Mouse (Mus musculus) layer of hippocampus, adult 11-12 months (tissue): Measurements from ENCODE around the gene Cops3.
"Not testable (repeated sequence)": the region's sequence is repeated elsewhere in the genome, so short reads cannot be mapped to it uniquely, and the experiment has no call there.

Experiments used
- DNase-seq: peaks from one replicate; pipeline ENCODE4 v3.0.0; 2022; ENCODE audit warnings: low spot score

The Cops3 gene

DNA sequence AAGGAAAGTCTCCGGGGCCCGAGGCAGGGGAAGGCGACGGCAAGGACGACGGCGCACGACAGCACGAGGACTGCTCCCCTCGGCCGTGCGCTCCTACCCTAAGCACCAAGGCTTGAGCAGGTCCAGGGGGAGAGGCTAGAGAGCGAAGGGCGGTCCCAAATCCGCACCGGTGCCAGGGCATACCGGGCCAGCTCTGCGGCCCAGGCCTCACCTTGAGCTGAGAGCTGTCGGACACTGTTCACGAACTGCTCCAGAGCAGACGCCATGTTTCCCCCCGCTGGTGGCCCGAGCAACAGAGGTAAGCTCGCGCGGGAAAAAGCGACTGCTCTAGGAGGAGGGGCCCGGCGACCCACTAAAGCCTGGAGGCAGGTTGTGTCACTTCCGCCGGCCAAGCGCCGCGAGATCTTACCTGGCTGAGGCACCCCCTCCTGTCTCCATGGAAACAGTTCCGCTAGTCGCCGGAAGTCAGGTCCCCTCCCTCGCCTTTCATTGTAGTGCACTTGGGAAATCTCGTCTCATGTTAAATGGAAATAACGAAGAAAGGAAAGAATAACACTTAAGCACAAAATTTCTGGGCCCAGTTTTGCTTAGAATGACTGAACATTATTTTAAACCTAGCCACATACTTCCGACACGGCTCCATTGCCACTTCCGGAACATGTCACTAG lies at the start of gene Cops3:
Gene Cops3 (minus strand): TSS at position 380 of the 668 bp plus-strand sequence.
- DNase-seq = peak; percentile 97

- DNase-seq = no peak
These were observed 48.5 kb upstream of the Cops3 start for GRCm38 (mm10) chr11:59888151-59888550.

DNA sequence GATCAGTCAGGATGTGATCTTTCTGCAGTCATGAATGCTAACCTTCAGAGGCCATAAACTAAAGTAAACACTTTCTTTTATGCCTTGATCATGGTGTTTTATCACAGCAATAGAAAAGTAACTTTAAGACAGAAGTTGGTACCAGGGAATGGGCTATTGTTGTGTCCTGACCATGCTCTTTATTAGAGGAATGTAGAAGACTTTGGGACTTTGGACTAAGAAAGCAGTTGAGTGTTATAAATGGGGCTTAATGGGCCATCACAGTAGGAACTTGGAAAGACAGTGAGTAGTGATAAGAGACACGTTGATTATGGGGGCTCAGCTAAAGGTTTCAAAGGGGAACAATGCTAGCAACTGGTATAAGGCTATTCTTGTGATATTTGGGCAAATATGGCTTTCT lies 47.3 kb upstream of the Cops3 start:
- no peak for DNase-seq

DNA sequence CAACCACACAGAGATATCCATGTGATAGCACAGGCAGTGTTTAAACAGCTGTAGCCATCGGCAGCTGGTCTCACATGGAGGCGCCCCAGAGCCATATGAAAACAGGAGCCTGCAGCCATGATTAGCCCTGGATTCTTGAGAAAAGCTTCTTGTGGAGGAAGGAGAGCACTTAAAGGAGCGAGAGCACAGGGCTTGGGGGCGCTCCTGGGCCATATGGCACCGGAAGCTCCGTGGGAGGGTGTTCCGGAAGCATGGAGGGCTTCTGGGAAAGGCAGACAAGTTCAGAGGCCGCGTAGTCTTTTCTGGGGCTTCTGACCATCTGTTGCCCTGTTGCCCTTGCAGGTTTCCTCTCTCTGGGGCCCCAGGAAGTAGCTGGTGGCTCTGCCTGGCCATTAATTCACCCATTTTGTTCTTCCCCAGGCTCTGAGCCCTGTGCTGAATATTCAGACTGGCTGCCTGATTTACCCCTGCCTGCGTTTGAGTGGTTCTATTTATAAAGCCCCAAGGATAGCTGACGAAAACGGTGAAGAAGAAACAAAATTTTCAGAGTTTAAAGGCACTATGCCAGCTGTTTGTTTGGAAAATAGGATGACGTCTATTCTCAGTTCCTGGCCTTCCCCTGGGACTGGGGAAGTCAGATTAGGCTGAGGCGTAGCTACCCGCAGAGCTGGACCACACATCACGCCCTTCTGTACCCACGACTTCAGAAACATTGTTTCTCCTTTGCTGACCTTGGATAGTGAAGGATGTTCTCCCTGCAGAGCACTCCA lies 45.8 kb upstream of the Cops3 start:
- DNase-seq = no peak

GRCm38 (mm10) chr11:59880031-59880430 lies 40.4 kb upstream of the Cops3 start:
- peak; percentile 70 for DNase-seq

DNA sequence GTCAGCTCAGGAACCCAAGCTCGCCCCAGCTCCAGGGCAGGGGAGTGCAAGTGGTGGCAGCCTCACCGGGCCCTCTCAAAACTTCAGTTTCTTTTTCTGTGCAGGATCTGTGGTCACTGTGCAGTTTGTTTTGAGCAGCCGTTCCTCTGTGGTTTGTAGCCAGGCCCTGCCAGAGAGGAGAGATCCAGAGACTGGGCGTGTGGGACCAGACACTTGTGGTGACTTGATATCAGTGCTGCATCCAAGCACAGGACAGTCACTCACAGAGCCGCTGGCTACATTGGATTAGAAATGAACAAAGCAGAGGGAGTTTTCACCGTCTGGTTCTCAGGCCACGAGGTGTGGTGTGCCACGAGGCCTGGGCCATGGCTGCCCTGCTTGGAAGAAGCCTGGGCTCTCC lies 32.5 kb upstream of the Cops3 start:
- no peak for DNase-seq

GRCm38 (mm10) chr11:59864316-59864715 lies 24.7 kb upstream of the Cops3 start:
- no peak for DNase-seq

GRCm38 (mm10) chr11:59860467-59860866 lies 20.8 kb upstream of the Cops3 start:
- no peak for DNase-seq

DNA sequence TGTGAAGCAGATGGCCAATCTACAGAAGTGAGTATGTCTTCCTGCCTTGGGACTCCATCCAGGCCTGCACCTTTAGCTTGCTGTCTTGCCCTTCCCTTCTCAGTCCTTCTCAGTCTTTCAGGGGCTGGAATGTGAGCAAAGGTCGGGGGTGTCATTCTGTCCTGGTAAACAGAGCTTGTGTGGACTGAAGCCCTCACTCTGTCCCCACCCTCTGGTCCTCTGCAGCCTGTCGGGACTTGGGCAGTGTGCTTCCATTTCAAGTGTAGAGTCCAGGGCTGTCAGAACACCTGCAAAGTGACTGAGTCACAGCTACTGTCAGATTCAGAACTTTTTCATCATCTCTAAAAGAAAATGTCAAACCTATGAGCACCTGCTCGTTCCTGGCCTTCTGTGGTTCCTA lies 13.2 kb upstream of the Cops3 start:
- no peak for DNase-seq

DNA sequence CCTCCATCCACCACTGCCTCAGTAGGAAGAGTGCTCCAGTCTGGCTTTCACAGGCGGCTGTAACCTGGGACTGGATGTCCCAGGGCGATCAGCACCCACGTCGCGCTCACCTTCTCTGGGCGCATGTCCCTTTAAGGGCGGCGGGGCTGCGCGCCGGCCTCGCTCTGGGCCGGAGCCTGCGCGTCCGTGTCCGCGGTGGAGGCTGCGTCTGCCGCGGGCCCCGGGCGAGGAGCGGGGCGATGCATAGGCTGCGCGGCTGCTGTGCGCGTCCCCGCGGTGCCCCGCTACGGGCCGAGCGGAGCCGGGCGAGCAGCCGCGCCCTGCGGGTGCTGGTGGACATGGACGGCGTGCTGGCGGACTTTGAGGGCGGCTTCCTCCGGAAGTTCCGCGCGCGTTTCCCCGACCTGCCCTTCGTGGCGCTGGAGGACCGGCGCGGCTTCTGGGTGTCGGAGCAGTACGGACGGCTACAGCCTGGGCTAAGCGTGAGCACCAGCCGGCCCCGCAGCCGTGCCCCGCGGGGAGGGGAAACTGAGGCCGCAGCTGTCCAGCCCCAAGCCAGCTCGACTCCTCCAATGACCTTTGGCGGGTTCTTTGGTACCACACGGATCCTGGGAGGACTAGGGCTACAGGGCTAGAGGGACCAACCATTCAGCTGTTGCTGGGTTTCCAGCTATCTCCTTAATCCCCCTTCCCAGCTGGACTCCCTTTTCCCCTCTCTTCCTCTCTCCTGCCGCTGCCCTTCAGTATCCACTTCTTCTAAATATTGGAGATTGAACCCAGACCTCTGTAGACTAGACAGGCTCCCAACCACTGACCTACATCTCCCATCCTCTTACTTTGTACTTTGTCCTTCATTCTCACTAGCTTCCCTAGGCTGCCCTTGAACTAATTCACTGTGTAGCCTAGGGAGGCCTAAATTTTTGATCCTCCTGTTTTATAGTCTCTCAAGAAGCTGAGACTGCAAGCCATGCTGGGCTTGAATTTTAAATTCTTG lies 8.6 kb upstream of the Cops3 start:
- peak; percentile 71 for DNase-seq

GRCm38 (mm10) chr11:59847131-59847530 lies 7.5 kb upstream of the Cops3 start:
- no peak for DNase-seq

DNA sequence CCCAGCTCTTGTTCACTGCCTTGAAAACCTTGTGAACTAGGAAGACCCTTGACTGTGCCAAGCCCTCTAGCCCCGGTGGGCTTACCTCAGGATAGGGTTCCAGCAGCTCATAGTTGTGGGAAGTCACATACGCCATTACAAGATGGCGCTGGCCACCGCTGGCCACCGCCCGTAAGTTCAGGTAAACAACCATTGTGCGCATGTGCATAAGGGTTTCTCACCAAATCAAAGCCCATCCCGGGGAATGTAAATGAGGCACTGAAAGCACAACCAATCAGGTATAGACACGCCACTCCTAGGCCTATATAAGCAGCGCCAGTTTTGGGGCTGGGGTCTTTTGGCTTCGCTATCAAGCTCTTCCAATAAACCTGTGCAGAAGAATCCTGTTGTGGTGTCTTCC lies 6.7 kb upstream of the Cops3 start:
- DNase-seq = no peak

GRCm38 (mm10) chr11:59839008-59839458 lies 605 bp downstream of the Cops3 start, which contains the start of gene Nt5m:
Gene Nt5m, plus strand, starts transcription at chr11:59839447.
- peak; percentile 92 for DNase-seq

DNA sequence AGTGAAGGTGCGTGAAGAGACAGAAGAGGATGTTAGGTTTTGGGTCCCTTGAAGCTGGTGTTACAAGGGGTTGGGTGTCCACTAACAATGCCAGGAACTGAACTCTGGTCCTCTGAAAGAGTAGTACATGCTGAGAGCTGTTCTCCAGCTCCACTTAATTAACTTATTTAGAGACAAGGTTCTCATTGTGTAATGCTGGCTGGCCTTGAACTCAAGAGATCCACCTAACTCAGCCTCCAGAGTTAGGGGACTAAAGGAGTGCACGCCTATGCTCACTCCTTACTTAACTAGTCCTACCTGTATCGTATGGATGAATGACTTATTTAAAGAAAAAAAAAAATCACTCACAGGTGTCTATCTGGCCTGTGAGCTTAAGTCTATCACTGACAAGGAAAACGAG lies 1.2 kb downstream of the Cops3 start:
- no peak for DNase-seq

- DNase-seq = not testable (repeated sequence)
These were observed 1.8 kb downstream of the Cops3 start for GRCm38 (mm10) chr11:59837789-59838188.

GRCm38 (mm10) chr11:59821625-59822024 lies 18.0 kb downstream of the Cops3 start:
- DNase-seq = no peak

- no peak for DNase-seq
These were observed 21.7 kb downstream of the Cops3 start for GRCm38 (mm10) chr11:59817916-59818315.

DNA sequence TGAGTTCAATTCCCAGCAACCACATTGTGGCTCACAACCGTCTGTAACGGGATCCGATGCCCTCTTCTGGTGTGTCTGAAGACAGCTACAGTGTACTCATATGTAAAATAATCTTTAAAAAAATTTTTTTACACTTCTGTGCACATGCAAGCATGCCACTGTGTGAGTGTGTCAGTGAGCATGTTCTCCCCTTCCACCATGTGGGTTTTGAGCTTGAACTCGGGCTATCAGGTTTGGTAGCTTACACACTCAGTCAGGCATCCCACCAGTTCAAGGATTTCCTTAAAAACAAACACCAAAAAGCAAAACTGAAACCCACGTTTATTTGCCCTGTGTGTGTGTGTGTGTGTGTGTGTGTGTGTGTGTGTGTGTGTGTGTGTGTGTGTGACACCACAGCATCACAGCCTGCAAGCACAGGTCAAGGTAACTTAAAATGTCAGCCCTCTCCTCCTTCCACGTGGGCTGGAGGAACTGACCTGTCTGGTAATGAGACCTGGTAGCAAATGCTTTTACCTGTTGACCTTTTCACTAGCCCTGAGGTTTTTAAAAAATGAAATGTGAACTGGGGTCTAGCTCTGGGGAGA lies 24.1 kb downstream of the Cops3 start:
- no peak for DNase-seq

DNA sequence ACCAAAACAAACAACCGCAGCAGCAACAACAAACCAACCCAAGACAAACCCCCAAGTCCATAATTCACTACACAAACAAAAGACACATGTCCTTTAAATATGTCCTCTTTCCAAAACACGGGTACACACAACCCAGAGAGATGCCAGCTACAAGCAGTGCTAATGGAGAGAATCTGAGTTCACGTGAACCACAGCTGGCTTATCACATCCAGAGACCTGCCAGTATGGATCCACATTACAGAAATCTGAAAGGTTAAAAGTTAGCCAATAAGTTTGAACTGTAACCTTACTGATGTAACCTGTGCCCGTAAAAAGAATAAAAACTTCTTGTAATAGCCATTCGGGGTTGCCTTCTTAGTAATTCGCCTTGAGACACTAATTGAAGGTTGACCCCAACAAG lies 24.7 kb downstream of the Cops3 start:
- no peak for DNase-seq

DNA sequence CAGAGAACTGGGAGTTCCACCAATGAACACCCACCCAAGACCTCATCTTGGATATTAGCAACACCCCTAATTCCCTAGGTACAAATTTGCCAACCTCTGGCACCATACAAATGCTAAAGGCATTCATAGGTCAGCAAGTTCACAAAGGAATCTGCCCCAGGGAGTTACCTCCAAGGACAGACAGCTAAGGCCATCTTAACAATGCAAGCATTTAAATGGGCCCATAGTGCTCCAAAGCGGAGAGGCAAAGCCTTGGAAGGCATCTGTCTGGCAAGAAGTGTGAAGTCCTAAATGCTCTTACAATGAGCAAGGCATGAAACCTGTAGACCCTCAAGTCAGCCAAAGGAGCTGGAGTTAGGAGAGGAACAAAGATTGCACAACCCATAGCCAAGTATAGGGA lies 25.3 kb downstream of the Cops3 start:
- DNase-seq = no peak

DNA sequence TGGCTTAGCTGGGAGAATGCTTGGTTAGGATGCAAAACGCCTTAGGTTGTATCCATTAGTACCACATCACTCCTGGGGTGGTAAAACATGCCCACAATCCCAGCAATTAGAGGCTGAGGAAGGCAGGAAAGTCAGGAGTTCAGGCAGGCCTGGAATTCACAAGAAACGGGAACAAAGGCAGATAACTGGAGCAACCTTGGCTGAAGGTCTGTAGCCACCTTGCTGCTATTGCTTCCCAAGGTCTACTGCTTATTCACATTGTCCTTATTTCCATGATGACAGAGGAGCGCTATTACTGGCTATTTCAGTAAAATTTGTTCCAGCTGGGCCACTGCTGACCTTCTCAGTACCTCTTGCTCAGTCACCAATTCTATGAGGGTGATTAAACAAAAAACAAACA lies 26.4 kb downstream of the Cops3 start:
- DNase-seq = no peak

DNA sequence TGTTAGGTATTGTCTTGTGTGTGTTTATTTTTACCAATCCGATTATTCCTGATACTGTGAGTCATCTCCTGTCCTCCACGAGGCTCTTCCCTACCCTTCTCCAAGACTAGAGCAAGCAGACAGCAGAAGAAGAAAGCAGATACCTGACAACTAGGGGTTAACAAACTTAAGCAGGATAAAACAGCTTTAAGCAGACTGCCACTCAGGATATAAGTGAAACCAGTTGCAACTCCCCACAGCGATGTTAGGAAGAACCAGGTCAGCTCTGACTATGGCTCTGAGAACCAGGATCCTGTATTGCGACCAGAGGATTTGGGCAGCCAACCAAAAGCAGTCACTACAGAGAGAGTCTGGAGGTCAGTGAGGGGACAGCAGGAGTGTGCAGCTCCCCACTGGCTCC lies 28.4 kb downstream of the Cops3 start:
- DNase-seq = no peak
